In genomic region chr1:156717751-156718285, GRCm38 (mm10) we compare ENCODE assay signal across 8 mouse cellular contexts. TPM values are rescaled to one million over a fixed set of nuclear protein-coding genes. Genes with fewer than 3 reads are reported as not detected.
DNase-seq lines count a peak whose midpoint lies in the region; ATAC-seq and TF ChIP-seq lines count a peak whose summit lies in the region.

No protein-coding gene starts in this region.

- 9% methylated on average over 13 of the region's 13 CpGs for WGBS in hindbrain, postnatal 0 days
- WGBS in liver, embryonic 15.5 days (ENCODE audit: insufficient replicate concordance), result 22% methylated on average over 13 of the region's 13 CpGs
- 11% methylated on average over 13 of the region's 13 CpGs for WGBS in stomach, postnatal 0 days

- TF ChIP-seq EP300 in CH12.LX (IDR thresholded peaks at IDR 0.05; ENCODE audit: low read length) (no peak), MEL (IDR thresholded peaks at IDR 0.05; ENCODE audit: low read depth in 1 of 2, low read length in 2 of 2) (0 out of 4 replicates have a peak, but pooled peaks of 1 of the 2 experiments have one; percentile 14)
- no peak for TF ChIP-seq EP300 in stomach, postnatal 0 days (optimal IDR thresholded peaks at IDR 0.05)

- H3K36me3 ChIP-seq in CH12.LX (replicated peaks in 1 of 2; ENCODE audit: control insufficient read depth in 1 of 2, insufficient read depth in 1 of 2, low read length in 1 of 2), result peaks cover 3 to 24% of the 10 kb centered on the region in 2 experiments
- H3K36me3 ChIP-seq in MEL (ENCODE audit: control insufficient read depth in 1 of 2, insufficient read depth in 2 of 2, low read length in 2 of 2), result peaks cover 0 to 14% of the 10 kb centered on the region in 2 experiments; a peak in 2 of 4 replicates
- H3K36me3 ChIP-seq in hindbrain, postnatal 0 days (ENCODE audit: insufficient read depth, low read length), result no peaks in the 10 kb centered on the region
- 0 out of 2 replicates have a peak, but pooled peaks cover 3% of the 10 kb centered on the region for H3K36me3 ChIP-seq in liver, embryonic 15.5 days (replicated peaks)
- H3K36me3 ChIP-seq in stomach, postnatal 0 days (ENCODE audit: control insufficient read depth, insufficient read depth, low read length), result no peaks in the 10 kb centered on the region

- peak overlapping the region; percentile 53 for H3K9ac ChIP-seq in CH12.LX (ENCODE audit: insufficient read depth, low read depth)
- peak overlapping the region; percentile 97 for H3K9ac ChIP-seq in MEL (ENCODE audit: control insufficient read depth, low read depth, low read length, poor library complexity, severe bottlenecking)
- peak overlapping the region; percentile 82 for H3K9ac ChIP-seq in hindbrain, postnatal 0 days (replicated peaks; ENCODE audit: low read length)
- peak overlapping the region; percentile 93 for H3K9ac ChIP-seq in liver, embryonic 15.5 days
- peak overlapping the region; percentile 77 for H3K9ac ChIP-seq in stomach, postnatal 0 days (ENCODE audit: low read length)

- H3K4me1 ChIP-seq in CH12.LX (ENCODE audit: control insufficient read depth in 1 of 2, insufficient read depth in 2 of 2) (peaks cover 2 to 12% of the 10 kb centered on the region in 2 experiments; a peak in 2 of 4 replicates), MEL (ENCODE audit: control insufficient read depth in 1 of 2, insufficient read depth in 2 of 2, low read length in 2 of 2) (peaks cover 6 to 28% of the 10 kb centered on the region in 2 experiments; a peak in 3 of 4 replicates)
- H3K4me1 ChIP-seq in hindbrain, postnatal 0 days (ENCODE audit: insufficient read depth, low read length), result 0 out of 2 replicates have a peak, but pooled peaks cover 3% of the 10 kb centered on the region
- peaks cover 58% of the 10 kb centered on the region for H3K4me1 ChIP-seq in liver, embryonic 15.5 days (replicated peaks)
- no peaks in the 10 kb centered on the region for H3K4me1 ChIP-seq in stomach, postnatal 0 days (replicated peaks; ENCODE audit: control insufficient read depth, insufficient read depth)

- peak overlapping the region; percentile 92 for H3K4me2 ChIP-seq in CH12.LX (ENCODE audit: insufficient read depth, low read depth, poor library complexity, severe bottlenecking)
- H3K4me2 ChIP-seq in hindbrain, postnatal 0 days (ENCODE audit: low read depth, low read length), result peak overlapping the region; percentile 60
- peak overlapping the region; percentile 82 for H3K4me2 ChIP-seq in liver, embryonic 15.5 days
- peak overlapping the region; percentile 71 for H3K4me2 ChIP-seq in stomach, postnatal 0 days (replicated peaks; ENCODE audit: low read depth)

- no peak for TF ChIP-seq RAD21 in CH12.LX (IDR thresholded peaks at IDR 0.05; ENCODE audit: low read depth, low read length)
- TF ChIP-seq RAD21 in MEL (IDR thresholded peaks at IDR 0.05; ENCODE audit: low read depth, low read length), result no peak

- dilution Hi-C loops in CH12.LX (cut with MboI; ENCODE audit: extremely low pct_ligation_motif_present, extremely low pct_unique_long_range_greater_than_20kb, low sequenced_read_pairs), result no loop called here

- H3K79me2 ChIP-seq in CH12.LX (replicated peaks; ENCODE audit: control insufficient read depth, extremely low read depth, insufficient read depth, poor library complexity, severe bottlenecking) (peaks cover 4% of the 10 kb centered on the region), MEL (ENCODE audit: control insufficient read depth, insufficient read depth, low read length, poor library complexity) (peaks cover 9% of the 10 kb centered on the region)

- H3K27ac ChIP-seq in CH12.LX (ENCODE audit: insufficient read depth, low read depth) (no peak overlapping the region), MEL (ENCODE audit: control insufficient read depth, low read depth, low read length) (no peak overlapping the region; the same call in 1 of the 2 replicates)
- peak overlapping the region; percentile 93 for H3K27ac ChIP-seq in hindbrain, postnatal 0 days
- H3K27ac ChIP-seq in liver, embryonic 15.5 days (replicated peaks), result peak overlapping the region; percentile 89
- peak overlapping the region; percentile 95 for H3K27ac ChIP-seq in stomach, postnatal 0 days (replicated peaks)

- H3K27me3 ChIP-seq in CH12.LX (replicated peaks) (peaks cover 6% of the 10 kb centered on the region), MEL (ENCODE audit: control insufficient read depth in 1 of 2, insufficient read depth in 2 of 2, low read length in 2 of 2) (no peaks in the 10 kb centered on the region)
- no peaks in the 10 kb centered on the region for H3K27me3 ChIP-seq in hindbrain, postnatal 0 days (ENCODE audit: insufficient read depth, low read length)
- no peaks in the 10 kb centered on the region for H3K27me3 ChIP-seq in liver, embryonic 15.5 days
- no peaks in the 10 kb centered on the region for H3K27me3 ChIP-seq in stomach, postnatal 0 days (ENCODE audit: control insufficient read depth, insufficient read depth, low read length)

- H3K4me3 ChIP-seq in CH12.LX (replicated peaks in 1 of 3; ENCODE audit: low read depth in 2 of 3, low read length in 2 of 3, poor library complexity in 1 of 3) (peak overlapping the region; percentile 75 to 93 (median 89)), MEL (ENCODE audit: control insufficient read depth in 1 of 2, insufficient read depth in 1 of 2, low read depth in 2 of 2, low read length in 2 of 2) (peak overlapping the region; percentile 98)
- H3K4me3 ChIP-seq in hindbrain, postnatal 0 days (ENCODE audit: low read length), result peak overlapping the region; percentile 88
- peak overlapping the region; percentile 95 for H3K4me3 ChIP-seq in liver, embryonic 15.5 days (replicated peaks)
- peak overlapping the region; percentile 80 for H3K4me3 ChIP-seq in stomach, postnatal 0 days (ENCODE audit: low read depth, low read length)

- ATAC-seq in hindbrain, postnatal 0 days, result no peak
- ATAC-seq in liver, embryonic 15.5 days (ENCODE audit: insufficient read depth), result no peak
- no peak for ATAC-seq in stomach, postnatal 0 days (ENCODE audit: low FRiP score, low TSS enrichment)

- TF ChIP-seq POLR2A in CH12.LX (IDR thresholded peaks at IDR 0.05; ENCODE audit: low read depth, low read length) (no peak), MEL (IDR thresholded peaks at IDR 0.05; ENCODE audit: control insufficient read depth in 1 of 2, insufficient read depth in 1 of 2, low read depth in 1 of 2, low read length in 2 of 2, poor library complexity in 1 of 2) (no peak)

- H3K9me3 ChIP-seq in CH12.LX (replicated peaks; ENCODE audit: low read length), result no peaks in the 10 kb centered on the region
- no peaks in the 10 kb centered on the region for H3K9me3 ChIP-seq in MEL (replicated peaks; ENCODE audit: insufficient read depth, low read length)
- no peaks in the 10 kb centered on the region for H3K9me3 ChIP-seq in hindbrain, postnatal 0 days (ENCODE audit: low read length)
- no peaks in the 10 kb centered on the region for H3K9me3 ChIP-seq in liver, embryonic 15.5 days (replicated peaks)
- H3K9me3 ChIP-seq in stomach, postnatal 0 days (ENCODE audit: control insufficient read depth, low read length), result no peaks in the 10 kb centered on the region

- no peak for TF ChIP-seq CTCF in CH12.LX (conservative IDR thresholded peaks at IDR 0.05 in 1 of 2, IDR thresholded peaks at IDR 0.05 in 1 of 2; ENCODE audit: low read depth in 2 of 2, low read length in 2 of 2)
- no peak for TF ChIP-seq CTCF in MEL (IDR thresholded peaks at IDR 0.05 in 2 of 3, conservative IDR thresholded peaks at IDR 0.05 in 1 of 3; ENCODE audit: control insufficient read depth in 1 of 3, insufficient read depth in 1 of 3, low read depth in 2 of 3, low read length in 3 of 3, poor library complexity in 1 of 3, severe bottlenecking in 1 of 3)
- no peak for TF ChIP-seq CTCF in hindbrain, postnatal 0 days (IDR thresholded peaks at IDR 0.05; ENCODE audit: low read depth)
- no peak for TF ChIP-seq CTCF in stomach, postnatal 0 days (IDR thresholded peaks at IDR 0.05; ENCODE audit: low read depth)

- in situ Hi-C loops in CH12.LX (cut with MboI; ENCODE audit: low pct_ligation_motif_present, low pct_unique_long_range_greater_than_20kb, low sequenced_read_pairs), result loop anchor here (10.0 kb wide), 1 partner anchor 63 kb away; no protein-coding TSS in a partner anchor

- DNase-seq in CH12.LX (ENCODE audit: extremely low read depth) (no peak), MEL (ENCODE audit: low read depth, low spot score) (peak; percentile 14)
- peak; percentile 21 for DNase-seq in hindbrain, postnatal 0 days (ENCODE audit: low spot score)
- no peak for DNase-seq in stomach, postnatal 0 days (ENCODE audit: low spot score)
- DNase-seq in frontal cortex, postnatal 25 days (ENCODE audit: low spot score in 2 of 2), result no peak
- DNase-seq in retina, embryonic 14.5 days (ENCODE audit: low spot score), result no peak
- DNase-seq in layer of hippocampus, adult 9-10 months (ENCODE audit: low spot score), result no peak

TF ChIP-seq in CH12.LX, 34 proteins besides CTCF, POLR2A, EP300 and RAD21 (continues in another document):
- TF ChIP-seq UBTF (IDR thresholded peaks at IDR 0.05; ENCODE audit: low read depth, low read length), result no peak

TF ChIP-seq in MEL, 35 proteins besides CTCF, POLR2A, EP300 and RAD21 (continues in another document):
- no peak for TF ChIP-seq TCF12 (IDR thresholded peaks at IDR 0.05; ENCODE audit: low read depth, low read length)
- TF ChIP-seq BHLHE40 (IDR thresholded peaks at IDR 0.05; ENCODE audit: borderline replicate concordance, low read depth, low read length), result no peak

RNA-seq across cellular contexts. Expression of gene Fam20b, which starts 1.1 kb away (rescaled TPM):
- total RNA-seq in CH12.LX (2012; rRNA removed) (22.3 and 23.0 TPM in 2 replicates), CH12.LX (2014; rRNA removed) (25.7 and 26.5 TPM in 2 replicates), MEL (2012; rRNA removed) (19.4 and 19.6 TPM in 2 replicates)
- polyA plus RNA-seq in CH12.LX (2012; ENCODE audit: insufficient read length, low read depth) (19.5 and 21.2 TPM in 2 replicates), MEL (2012; ENCODE audit: insufficient read depth in 1 of 2, insufficient read length in 2 of 2, low read depth in 1 of 2, low replicate concordance in 2 of 2, missing spikeins in 1 of 2) (10 to 100 TPM in 1 of 2 experiments, not detected in 1; 22.0 TPM)
- total RNA-seq in hindbrain, postnatal 0 days (2014; rRNA removed), result 53.7 TPM in 2 replicates
- 27.7 and 29.6 TPM in 2 replicates for polyA plus RNA-seq in hindbrain, postnatal 0 days (2015; fragmentation: Nextera tagmentation; extraction: Ambion mirVana)
- 9.2 and 9.3 TPM in 2 replicates for polyA plus RNA-seq in liver, embryonic 15.5 days (2015; fragmentation: Nextera tagmentation; extraction: Ambion mirVana)
- polyA plus RNA-seq in stomach, postnatal 0 days (2015; fragmentation: Nextera tagmentation; extraction: Ambion mirVana), result 24.7 and 28.0 TPM in 2 replicates

RNA-seq across cellular contexts. Expression of gene Tor3a, which starts 43.7 kb away (rescaled TPM):
- total RNA-seq in CH12.LX (2012; rRNA removed) (37.2 and 37.6 TPM in 2 replicates), CH12.LX (2014; rRNA removed) (50.5 and 53.8 TPM in 2 replicates), MEL (2012; rRNA removed) (6.7 and 7.1 TPM in 2 replicates)
- polyA plus RNA-seq in CH12.LX (2012; ENCODE audit: insufficient read length, low read depth) (85.7 and 88.6 TPM in 2 replicates), MEL (2012; ENCODE audit: insufficient read depth in 1 of 2, insufficient read length in 2 of 2, low read depth in 1 of 2, low replicate concordance in 2 of 2, missing spikeins in 1 of 2) (1 to 10 TPM in 1 of 2 experiments, not detected in 1; 9.4 TPM)
- 2.4 and 5.6 TPM in 2 replicates for total RNA-seq in hindbrain, postnatal 0 days (2014; rRNA removed)
- polyA plus RNA-seq in hindbrain, postnatal 0 days (2015; fragmentation: Nextera tagmentation; extraction: Ambion mirVana), result 3.0 and 4.3 TPM in 2 replicates
- polyA plus RNA-seq in liver, embryonic 15.5 days (2015; fragmentation: Nextera tagmentation; extraction: Ambion mirVana), result 4.4 and 4.6 TPM in 2 replicates
- polyA plus RNA-seq in stomach, postnatal 0 days (2015; fragmentation: Nextera tagmentation; extraction: Ambion mirVana), result 16.8 and 17.1 TPM in 2 replicates

Comparison
In these comparisons a context has a peak if more than half of its experiments do, and no peak if none do; other contexts are left out.
1. DNase-seq: peak in MEL (single experiment) and hindbrain, postnatal 0 days (single experiment); none in CH12.LX (single experiment), stomach, postnatal 0 days (single experiment), frontal cortex, postnatal 25 days (0 of 2), retina, embryonic 14.5 days (single experiment) and layer of hippocampus, adult 9-10 months (single experiment).
2. H3K27ac ChIP-seq: peak in hindbrain, postnatal 0 days (single experiment), liver, embryonic 15.5 days (single experiment) and stomach, postnatal 0 days (single experiment); none in CH12.LX (single experiment) and MEL (single experiment).
3. Peak in every context shown above with its lines, with median percentiles within 50 percentile points of each other: H3K4me2 ChIP-seq, H3K4me3 ChIP-seq and H3K9ac ChIP-seq.